Mouse (Mus musculus): ENCODE results near the gene Kcne4. TPM values are rescaled to one million over a fixed set of nuclear protein-coding genes. Genes with fewer than 3 reads are reported as not detected.
"Not testable (repeated sequence)": the region's sequence is repeated elsewhere in the genome, so short reads cannot be mapped to it uniquely, and the experiment has no call there.

Kcne4 gene
- polyA plus RNA-seq (2012; rRNA removed) (9.0 TPM in 2 replicates), polyA plus RNA-seq (2014; fragmentation: Nextera tagmentation; extraction: Ambion mirVana) (18.3 and 21.2 TPM in 2 replicates)

DNA sequence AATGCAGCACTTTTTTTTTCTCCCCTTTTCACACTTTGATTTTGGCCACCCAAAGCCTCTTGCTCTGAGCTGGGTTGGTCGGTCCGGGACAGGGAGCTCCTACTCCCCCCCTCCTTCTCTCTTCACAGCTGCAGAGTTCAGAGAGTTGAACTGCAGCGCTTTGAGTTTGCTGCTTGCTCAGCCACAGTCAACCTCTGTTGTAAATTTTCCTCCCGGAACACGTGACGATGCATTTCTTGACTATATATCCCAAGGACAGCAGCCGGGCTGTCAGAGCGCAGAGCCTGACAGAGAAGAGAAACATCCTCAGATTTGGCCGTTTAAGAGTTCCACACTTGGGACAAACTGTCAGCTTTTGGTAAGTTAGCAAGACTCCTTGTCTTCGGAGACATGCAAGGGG, at the start of gene Kcne4:
Gene Kcne4, plus strand, starts transcription at position 120 of the 400 bp plus-strand sequence.
- H3K4me2 ChIP-seq (replicated peaks; ENCODE audit: low read depth, low read length, severe bottlenecking) = peak within 1 kb of the TSS; percentile 43
- H3K4me1 ChIP-seq (ENCODE audit: control insufficient read depth, insufficient read depth, low read length) = peaks cover 72% of the 10 kb centered on the region
- DNase-seq (ENCODE audit: low spot score) (peak; percentile 28), ATAC-seq (ENCODE audit: low FRiP score, low read depth) (peak; percentile 44; the same call in 1 of the 2 replicates)
- 0 out of 2 replicates have a peak within 1 kb of the TSS, but pooled peaks have one; percentile 38 for H3K27ac ChIP-seq (replicated peaks; ENCODE audit: low read depth, low read length)
- no peak for TF ChIP-seq POLR2A (IDR thresholded peaks at IDR 0.05; ENCODE audit: borderline replicate concordance, extremely low read depth, insufficient read depth, insufficient read length)
- H3K9me3 ChIP-seq (ENCODE audit: control insufficient read depth, low read length) = no peaks in the 10 kb centered on the region
- no peaks in the 10 kb centered on the region for H3K27me3 ChIP-seq (ENCODE audit: control insufficient read depth, insufficient read depth, low read length)
- 24% methylated on average over 10 of the region's 10 CpGs for WGBS
- peak within 1 kb of the TSS; percentile 32; the same call in 1 of the 2 replicates for H3K9ac ChIP-seq (ENCODE audit: low read depth, low read length, severe bottlenecking)
- peak within 1 kb of the TSS; percentile 27 for H3K4me3 ChIP-seq (replicated peaks; ENCODE audit: low read length)
- H3K36me3 ChIP-seq (ENCODE audit: control insufficient read depth, insufficient read depth, low read length) = no peaks in the 10 kb centered on the region

DNA sequence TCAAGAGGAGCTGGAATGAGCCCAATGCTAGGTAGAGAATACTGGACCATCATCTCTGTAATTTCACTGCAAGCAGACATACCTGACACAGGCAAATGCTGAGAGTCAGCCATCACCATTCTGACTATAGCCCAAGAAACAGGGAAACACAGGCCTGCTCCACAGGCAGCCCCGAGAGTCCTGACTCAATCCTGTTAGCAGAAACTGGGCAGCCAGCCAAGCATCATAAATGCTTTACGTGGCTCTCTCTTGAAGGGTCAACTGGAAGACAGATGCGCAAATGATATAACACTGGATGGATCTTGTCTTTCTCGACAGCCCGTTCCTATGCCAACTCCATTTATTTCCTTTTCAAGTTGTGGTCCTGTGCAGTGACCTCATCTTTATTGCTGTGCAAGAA, 34.7 kb upstream of the Kcne4 start:
- H3K9me3 ChIP-seq (ENCODE audit: control insufficient read depth, low read length) = no peaks in the 10 kb centered on the region
- no peak overlapping the region for H3K27ac ChIP-seq (replicated peaks; ENCODE audit: low read depth, low read length)
- no peak overlapping the region for H3K9ac ChIP-seq (ENCODE audit: low read depth, low read length, severe bottlenecking)
- peaks cover 5% of the 10 kb centered on the region; the same call in 1 of the 2 replicates for H3K4me1 ChIP-seq (ENCODE audit: control insufficient read depth, insufficient read depth, low read length)
- TF ChIP-seq POLR2A (IDR thresholded peaks at IDR 0.05; ENCODE audit: borderline replicate concordance, extremely low read depth, insufficient read depth, insufficient read length) = no peak
- no peaks in the 10 kb centered on the region for H3K27me3 ChIP-seq (ENCODE audit: control insufficient read depth, insufficient read depth, low read length)
- H3K4me3 ChIP-seq (replicated peaks; ENCODE audit: low read length) = no peak overlapping the region
- peak; percentile 93 for DNase-seq (ENCODE audit: low spot score)
- H3K4me2 ChIP-seq (replicated peaks; ENCODE audit: low read depth, low read length, severe bottlenecking) = no peak overlapping the region
- 22% methylated on average over 5 of the region's 5 CpGs for whole genome bisulfite sequencing
- peak; percentile 86 for ATAC-seq (ENCODE audit: low FRiP score, low read depth)
- H3K36me3 ChIP-seq (ENCODE audit: control insufficient read depth, insufficient read depth, low read length) = no peaks in the 10 kb centered on the region

DNA sequence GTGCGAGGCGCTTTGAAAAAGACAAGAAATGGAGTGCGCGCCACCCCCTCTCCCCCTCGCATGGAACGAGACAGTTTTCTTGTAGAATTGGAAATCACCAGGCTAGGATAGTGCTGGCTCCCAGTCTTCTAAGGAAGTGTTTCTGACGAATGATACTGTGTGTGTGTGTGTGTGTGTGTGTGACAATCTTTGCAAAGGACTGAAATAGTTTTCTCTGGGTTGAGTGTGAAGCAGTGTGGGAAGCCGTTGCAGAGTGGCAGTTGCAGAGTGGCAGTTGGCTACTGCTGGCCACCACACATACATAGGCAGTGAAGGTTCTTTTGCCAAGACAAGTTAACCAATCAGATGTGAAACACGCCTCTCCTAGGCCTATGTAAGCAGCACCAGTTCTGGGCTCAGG, 31.6 kb upstream of the Kcne4 start:
- not testable (repeated sequence) for H3K36me3 ChIP-seq (ENCODE audit: control insufficient read depth, insufficient read depth, low read length); H3K9ac ChIP-seq (ENCODE audit: low read depth, low read length, severe bottlenecking); DNase-seq (ENCODE audit: low spot score); H3K4me1 ChIP-seq (ENCODE audit: control insufficient read depth, insufficient read depth, low read length); ATAC-seq (ENCODE audit: low FRiP score, low read depth); H3K9me3 ChIP-seq (ENCODE audit: control insufficient read depth, low read length); H3K4me3 ChIP-seq (replicated peaks; ENCODE audit: low read length); H3K27me3 ChIP-seq (ENCODE audit: control insufficient read depth, insufficient read depth, low read length); H3K27ac ChIP-seq (replicated peaks; ENCODE audit: low read depth, low read length); H3K4me2 ChIP-seq (replicated peaks; ENCODE audit: low read depth, low read length, severe bottlenecking)
- WGBS = 92% methylated on average over 9 of the region's 9 CpGs

DNA sequence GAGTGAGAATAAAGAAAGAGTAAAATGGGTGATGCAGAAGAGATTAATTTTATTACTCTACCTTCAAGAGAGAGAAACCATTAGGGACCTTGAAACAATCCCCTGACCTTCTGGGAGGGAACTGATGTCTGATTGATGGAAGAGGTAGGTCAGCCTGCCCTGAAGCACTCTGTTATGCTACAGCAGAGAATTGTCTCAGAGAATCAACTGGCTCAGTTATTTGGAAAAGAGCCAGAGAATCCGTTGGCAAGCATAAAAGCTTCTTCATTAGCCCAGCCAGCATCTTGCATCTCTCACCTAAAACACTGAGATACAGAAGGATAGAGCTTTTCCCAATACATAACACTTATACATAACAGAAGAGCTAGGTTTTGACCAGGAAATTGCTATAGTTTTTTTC, 26.8 kb upstream of the Kcne4 start:
- Histone ChIP-seq H3K4me3 (replicated peaks; ENCODE audit: low read length) (no peak overlapping the region), H3K4me1 (ENCODE audit: control insufficient read depth, insufficient read depth, low read length) (no peaks in the 10 kb centered on the region), H3K27me3 (ENCODE audit: control insufficient read depth, insufficient read depth, low read length) (no peaks in the 10 kb centered on the region), H3K9ac (ENCODE audit: low read depth, low read length, severe bottlenecking) (no peak overlapping the region), H3K9me3 (ENCODE audit: control insufficient read depth, low read length) (no peaks in the 10 kb centered on the region), H3K4me2 (replicated peaks; ENCODE audit: low read depth, low read length, severe bottlenecking) (no peak overlapping the region), H3K36me3 (ENCODE audit: control insufficient read depth, insufficient read depth, low read length) (no peaks in the 10 kb centered on the region), H3K27ac (replicated peaks; ENCODE audit: low read depth, low read length) (no peak overlapping the region)
- no peak for TF ChIP-seq POLR2A (IDR thresholded peaks at IDR 0.05; ENCODE audit: borderline replicate concordance, extremely low read depth, insufficient read depth, insufficient read length)
- 54% methylated on average over 1 of the region's 1 CpGs for WGBS
- DNase-seq (ENCODE audit: low spot score) (no peak), ATAC-seq (ENCODE audit: low FRiP score, low read depth) (no peak)

DNA sequence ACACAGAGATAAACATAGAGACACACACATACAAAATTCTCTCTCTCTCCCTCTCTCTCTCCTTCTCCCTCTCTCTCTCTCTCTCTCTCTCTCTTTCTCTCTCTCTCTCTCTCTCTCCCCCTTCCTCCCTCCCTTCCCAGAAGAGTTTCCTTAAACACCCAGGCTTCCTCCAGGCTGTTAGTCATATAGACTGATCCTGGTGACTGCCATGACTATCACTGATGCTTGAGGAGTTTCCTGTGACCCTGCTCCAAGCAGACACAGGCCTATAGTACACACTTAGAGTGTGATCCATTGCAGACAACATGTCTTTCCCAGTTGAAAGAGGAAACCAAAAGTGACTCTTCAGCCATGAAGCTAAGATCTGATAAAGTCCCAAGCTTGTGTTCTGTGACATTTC, 9.1 kb upstream of the Kcne4 start:
- no peak overlapping the region for H3K27ac ChIP-seq (replicated peaks; ENCODE audit: low read depth, low read length)
- H3K4me1 ChIP-seq (ENCODE audit: control insufficient read depth, insufficient read depth, low read length) = peaks cover 5% of the 10 kb centered on the region
- ATAC-seq (ENCODE audit: low FRiP score, low read depth) = no peak
- no peak for TF ChIP-seq POLR2A (IDR thresholded peaks at IDR 0.05; ENCODE audit: borderline replicate concordance, extremely low read depth, insufficient read depth, insufficient read length)
- no peak overlapping the region for H3K4me3 ChIP-seq (replicated peaks; ENCODE audit: low read length)
- no peak overlapping the region for H3K4me2 ChIP-seq (replicated peaks; ENCODE audit: low read depth, low read length, severe bottlenecking)
- H3K9me3 ChIP-seq (ENCODE audit: control insufficient read depth, low read length) = no peaks in the 10 kb centered on the region
- no peaks in the 10 kb centered on the region for H3K36me3 ChIP-seq (ENCODE audit: control insufficient read depth, insufficient read depth, low read length)
- H3K9ac ChIP-seq (ENCODE audit: low read depth, low read length, severe bottlenecking) = no peak overlapping the region
- no peak for DNase-seq (ENCODE audit: low spot score)
- H3K27me3 ChIP-seq (ENCODE audit: control insufficient read depth, insufficient read depth, low read length) = no peaks in the 10 kb centered on the region

DNA sequence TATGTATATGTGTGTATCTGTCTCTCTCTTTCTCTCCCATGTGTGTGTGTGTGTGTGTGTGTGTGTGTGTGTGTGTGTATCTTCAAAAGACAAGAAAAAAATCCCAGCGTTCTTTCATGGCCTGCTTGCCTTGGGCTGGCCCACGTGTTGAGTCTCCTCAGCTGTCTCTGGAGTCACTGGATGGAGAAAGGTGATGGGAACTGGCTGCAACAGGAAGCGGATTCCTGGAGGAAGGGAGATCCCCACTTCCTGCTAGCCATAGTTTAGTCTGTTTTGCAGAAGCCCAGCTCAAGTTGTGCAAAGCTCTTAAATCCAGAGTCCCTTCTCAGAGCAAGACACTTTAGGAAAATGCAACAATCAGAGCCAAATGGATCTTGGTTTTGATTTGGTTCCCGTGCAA, 6.7 kb upstream of the Kcne4 start:
- Histone ChIP-seq H3K36me3 (ENCODE audit: control insufficient read depth, insufficient read depth, low read length) (no peaks in the 10 kb centered on the region), H3K27ac (replicated peaks; ENCODE audit: low read depth, low read length) (no peak overlapping the region), H3K9ac (ENCODE audit: low read depth, low read length, severe bottlenecking) (no peak overlapping the region), H3K9me3 (ENCODE audit: control insufficient read depth, low read length) (no peaks in the 10 kb centered on the region), H3K4me3 (replicated peaks; ENCODE audit: low read length) (no peak overlapping the region), H3K27me3 (ENCODE audit: control insufficient read depth, insufficient read depth, low read length) (no peaks in the 10 kb centered on the region), H3K4me2 (replicated peaks; ENCODE audit: low read depth, low read length, severe bottlenecking) (no peak overlapping the region), H3K4me1 (ENCODE audit: control insufficient read depth, insufficient read depth, low read length) (peaks cover 15% of the 10 kb centered on the region)
- DNase-seq (ENCODE audit: low spot score) (no peak), ATAC-seq (ENCODE audit: low FRiP score, low read depth) (no peak)
- 68% methylated on average over 4 of the region's 4 CpGs for WGBS
- TF ChIP-seq POLR2A (IDR thresholded peaks at IDR 0.05; ENCODE audit: borderline replicate concordance, extremely low read depth, insufficient read depth, insufficient read length) = no peak
